Mouse (Mus musculus) bone marrow macrophage, adult 2 months (primary cell): ENCODE data around the gene Fancc.

ENCODE experiments used
- CTCF ChIP-seq: IDR thresholded peaks from 2 replicates; pipeline ENCODE4 v1.5.1; 2012; ENCODE audit warnings: low read depth, mild to moderate bottlenecking, low read length, moderate library complexity
- POLR2A ChIP-seq: IDR thresholded peaks from 2 replicates; pipeline ENCODE4 v1.6.1; 2012; ENCODE audit warnings: mild to moderate bottlenecking, low read depth, low read length, borderline replicate concordance

DNA sequence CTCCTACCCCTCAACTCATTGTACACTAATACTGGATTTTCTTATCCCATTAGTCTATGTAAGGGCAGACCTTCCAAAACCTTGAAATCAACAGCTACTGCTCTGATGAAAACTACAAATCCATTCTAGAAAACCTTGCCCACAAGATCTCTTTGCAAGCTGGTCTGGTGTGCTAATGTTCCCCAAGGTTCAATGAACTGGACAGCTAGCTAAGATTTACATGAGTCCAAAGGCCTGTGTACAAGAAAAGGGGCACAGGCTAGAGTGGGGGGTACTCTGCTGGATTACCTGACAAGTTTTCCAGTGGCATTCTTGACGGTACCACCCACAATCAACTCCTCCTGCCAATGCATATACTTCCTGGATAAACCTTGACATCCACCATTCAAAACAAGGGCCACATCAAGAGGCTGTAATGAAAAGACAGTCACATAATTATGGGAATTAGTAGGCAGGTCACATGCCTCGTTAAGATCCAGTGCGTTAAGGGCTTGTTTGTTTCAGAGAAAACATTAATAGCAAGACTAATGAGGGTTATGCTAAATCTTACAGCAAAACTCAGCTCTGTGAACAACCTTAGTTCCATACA, 45.8 kb upstream of the Fancc start:
- TF ChIP-seq CTCF (no peak), POLR2A (no peak)
